Mouse (Mus musculus) C2C12 (cell line): Measurements from ENCODE around the gene Sox2. TPM values are rescaled to one million over a fixed set of nuclear protein-coding genes. Genes with fewer than 3 reads are reported as not detected.

Source experiments
- H3K27me3 ChIP-seq: one replicate; pipeline ENCODE4 v1.6.1; 2011; ENCODE audit not compliant: control insufficient read depth, insufficient read depth, insufficient read length
- H3K36me3 ChIP-seq: one replicate; pipeline ENCODE4 v1.6.1; 2011; ENCODE audit not compliant: control insufficient read depth, insufficient read depth
- H3K4me3 ChIP-seq: one replicate; pipeline ENCODE4 v1.5.1; 2011; ENCODE audit warnings: mild to moderate bottlenecking, control low read depth; ENCODE audit not compliant: poor library complexity, insufficient read depth, severe bottlenecking
- H3K79me2 ChIP-seq: one replicate; pipeline ENCODE4 v1.6.1; 2011; ENCODE audit not compliant: control insufficient read depth, insufficient read depth
- H3K79me3 ChIP-seq: one replicate; pipeline ENCODE4 v1.6.1; 2011; ENCODE audit warnings: low read depth, control low read depth
- H3ac ChIP-seq: one replicate; pipeline ENCODE3; 2011; ENCODE audit warnings: low read depth; ENCODE audit not compliant: control insufficient read depth, insufficient read length
- CEBPB ChIP-seq: IDR thresholded peaks from one replicate; pipeline ENCODE4 v1.6.1; 2011; ENCODE audit warnings: low read depth, mild to moderate bottlenecking, control low read depth, moderate library complexity
- CTCF ChIP-seq: IDR thresholded peaks from one replicate; pipeline ENCODE4 v1.5.1; 2011; ENCODE audit not compliant: control insufficient read depth, insufficient read depth, insufficient read length
- FOSL1 ChIP-seq: IDR thresholded peaks from one replicate; pipeline ENCODE4 v1.8.0; 2011; ENCODE audit warnings: mild to moderate bottlenecking, low read length; ENCODE audit not compliant: poor library complexity, insufficient read depth, severe bottlenecking
- MAX ChIP-seq: IDR thresholded peaks from one replicate; pipeline ENCODE4 v1.6.1; 2011; ENCODE audit warnings: mild to moderate bottlenecking, control low read depth
- MYOD1 ChIP-seq: IDR thresholded peaks from one replicate; pipeline ENCODE4 v1.6.1; 2011; ENCODE audit warnings: low read depth; ENCODE audit not compliant: control insufficient read depth, insufficient read length
- MYOG ChIP-seq: IDR thresholded peaks from one replicate; pipeline ENCODE4 v1.6.1; 2011; ENCODE audit not compliant: control insufficient read depth, insufficient read length; ENCODE audit errors: extremely low read depth
- USF1 ChIP-seq: IDR thresholded peaks from one replicate; pipeline ENCODE4 v1.6.1; 2011; ENCODE audit warnings: low read depth, mild to moderate bottlenecking, control low read depth, moderate library complexity
- polyA plus RNA-seq: library from polyadenylated mRNA; unstranded; fragments of >200 nt; fragmentation: generic; extraction: Trizol; gene quantifications from one replicate; pipeline ENCODE4 v1.2.1, GENCODE M21; 2012; ENCODE audit warnings: missing spikeins

Gene Sox2
- polyA plus RNA-seq, 1 experiment, result 0.01 TPM

- no peak overlapping the region for H3K4me3 ChIP-seq
- no peak overlapping the region for H3ac ChIP-seq
- TF ChIP-seq MYOD1 (no peak), CEBPB (no peak), CTCF (no peak), FOSL1 (no peak), MAX (no peak), MYOG (no peak)
These were observed 14.7 kb downstream of the Sox2 start for GRCm38 (mm10) chr3:34664636-34665531.

GRCm38 (mm10) chr3:34665751-34666665, 15.8 kb downstream of the Sox2 start:
- Histone ChIP-seq H3K79me3 (no peaks in the 10 kb centered on the region), H3K36me3 (no peaks in the 10 kb centered on the region), H3K27me3 (peaks cover 38% of the 10 kb centered on the region), H3K4me3 (no peak overlapping the region), H3ac (no peak overlapping the region), H3K79me2 (no peaks in the 10 kb centered on the region)
- TF ChIP-seq MYOD1 (no peak), MAX (no peak), FOSL1 (no peak), CTCF (no peak), CEBPB (no peak), USF1 (no peak)

More at GRCm38 (mm10) chr3:34664636-34665531, 14.7 kb downstream of the Sox2 start:
- no peaks in the 10 kb centered on the region for H3K79me2 ChIP-seq
- no peaks in the 10 kb centered on the region for H3K79me3 ChIP-seq
- no peaks in the 10 kb centered on the region for H3K36me3 ChIP-seq
- peaks cover 41% of the 10 kb centered on the region for H3K27me3 ChIP-seq

- Histone ChIP-seq H3K27me3 (peaks cover 31% of the 10 kb centered on the region), H3K4me3 (no peak overlapping the region), H3K79me3 (no peaks in the 10 kb centered on the region), H3K79me2 (no peaks in the 10 kb centered on the region), H3K36me3 (no peaks in the 10 kb centered on the region), H3ac (no peak overlapping the region)
- TF ChIP-seq USF1 (no peak), CEBPB (no peak), MYOD1 (no peak)
These were observed 17.0 kb downstream of the Sox2 start for GRCm38 (mm10) chr3:34667180-34667579.

GRCm38 (mm10) chr3:34667881-34668817, 17.9 kb downstream of the Sox2 start:
- H3K79me2 ChIP-seq, result no peaks in the 10 kb centered on the region
- TF ChIP-seq MAX (no peak), FOSL1 (no peak), CTCF (no peak), USF1 (no peak), CEBPB (no peak), MYOD1 (no peak), MYOG (no peak)
- H3ac ChIP-seq, result no peak overlapping the region
- no peaks in the 10 kb centered on the region for H3K36me3 ChIP-seq
- no peak overlapping the region for H3K4me3 ChIP-seq
- no peaks in the 10 kb centered on the region for H3K79me3 ChIP-seq
- peaks cover 33% of the 10 kb centered on the region for H3K27me3 ChIP-seq

GRCm38 (mm10) chr3:34671024-34671660, 20.9 kb downstream of the Sox2 start:
- Histone ChIP-seq H3ac (no peak overlapping the region), H3K27me3 (peaks cover 17% of the 10 kb centered on the region), H3K4me3 (no peak overlapping the region), H3K79me2 (no peaks in the 10 kb centered on the region), H3K79me3 (no peaks in the 10 kb centered on the region), H3K36me3 (no peaks in the 10 kb centered on the region)
- TF ChIP-seq MYOG, result no peak
